Mouse (Mus musculus) MEL (cell line): ENCODE measurements at regions not wholly inside any gene's neighbourhood (a gene's known extent, or its start where the extent isn't known, plus 50 kb on each side); places are given as distances from the start of the nearest gene placed in this dataset.

Source experiments
- CHD2 ChIP-seq: IDR thresholded peaks from 2 replicates; pipeline ENCODE4 v1.6.1; 2011; ENCODE audit warnings: low read length, improper control_type of control experiment
- CTCF ChIP-seq, 3 experiments: IDR thresholded peaks in 2 of 3; conservative IDR thresholded peaks in 1 of 3; 2 replicates each; pipeline ENCODE4 v1.5.1; 2011 to 2012; ENCODE audit warnings: low read length in 3 of 3, low read depth in 2 of 3, mild to moderate bottlenecking in 2 of 3, improper control_type of control experiment in 1 of 3, inconsistent platforms in 1 of 3, mixed read lengths in 1 of 3, moderate library complexity in 1 of 3; ENCODE audit not compliant: control insufficient read depth in 1 of 3, insufficient read depth in 1 of 3, poor library complexity in 1 of 3, severe bottlenecking in 1 of 3
- E2F4 ChIP-seq: IDR thresholded peaks from 2 replicates; pipeline ENCODE4 v1.6.1; 2011; ENCODE audit warnings: low read depth, low read length, improper control_type of control experiment, borderline replicate concordance
- ELF1 ChIP-seq: IDR thresholded peaks from 2 replicates; pipeline ENCODE4 v1.6.1; 2014; ENCODE audit warnings: low read depth, mild to moderate bottlenecking, inconsistent platforms, low read length, improper control_type of control experiment, moderate library complexity
- HCFC1 ChIP-seq: IDR thresholded peaks from 2 replicates; pipeline ENCODE4 v1.6.1; 2012; ENCODE audit warnings: low read depth, mild to moderate bottlenecking, inconsistent platforms, low read length, improper control_type of control experiment, moderate library complexity
- MAX ChIP-seq: IDR thresholded peaks from 2 replicates; pipeline ENCODE4 v1.6.1; 2011; ENCODE audit warnings: low read length, improper control_type of control experiment
- MXI1 ChIP-seq: IDR thresholded peaks from 2 replicates; pipeline ENCODE4 v1.6.1; 2011; ENCODE audit warnings: mild to moderate bottlenecking, low read depth, low read length, improper control_type of control experiment
- POLR2A ChIP-seq, 2 experiments: IDR thresholded peaks; 2 replicates each; pipeline ENCODE4 v1.6.1; 2011 to 2012; ENCODE audit warnings: low read length in 2 of 2, mild to moderate bottlenecking in 2 of 2, control low read depth in 1 of 2, improper control_type of control experiment in 1 of 2, low read depth in 1 of 2, moderate library complexity in 1 of 2; ENCODE audit not compliant: control insufficient read depth in 1 of 2, insufficient read depth in 1 of 2, poor library complexity in 1 of 2
- POLR2AphosphoS2 ChIP-seq: IDR thresholded peaks from 2 replicates; pipeline ENCODE4 v1.6.1; 2011; ENCODE audit warnings: low read length, improper control_type of control experiment
- POLR2AphosphoS5 ChIP-seq: IDR thresholded peaks from 2 replicates; pipeline ENCODE4 v1.6.1; 2012; ENCODE audit warnings: low read depth, borderline replicate concordance, mild to moderate bottlenecking, inconsistent platforms, low read length, moderate library complexity, mixed read lengths
- RCOR1 ChIP-seq: IDR thresholded peaks from 2 replicates; pipeline ENCODE4 v1.6.1; 2012; ENCODE audit warnings: low read depth, mild to moderate bottlenecking, inconsistent platforms, low read length, improper control_type of control experiment
- TAL1 ChIP-seq: IDR thresholded peaks from 2 replicates; pipeline ENCODE4 v1.6.1; 2012; ENCODE audit warnings: mild to moderate bottlenecking, inconsistent platforms, low read length, moderate library complexity, mixed read lengths
- TBP ChIP-seq: IDR thresholded peaks from 2 replicates; pipeline ENCODE4 v1.8.0; 2011; ENCODE audit warnings: low read depth, low read length, improper control_type of control experiment
- ZNF384 ChIP-seq: IDR thresholded peaks from 2 replicates; pipeline ENCODE4 v1.6.1; 2012; ENCODE audit warnings: low read depth, mild to moderate bottlenecking, inconsistent platforms, low read length, improper control_type of control experiment

DNA sequence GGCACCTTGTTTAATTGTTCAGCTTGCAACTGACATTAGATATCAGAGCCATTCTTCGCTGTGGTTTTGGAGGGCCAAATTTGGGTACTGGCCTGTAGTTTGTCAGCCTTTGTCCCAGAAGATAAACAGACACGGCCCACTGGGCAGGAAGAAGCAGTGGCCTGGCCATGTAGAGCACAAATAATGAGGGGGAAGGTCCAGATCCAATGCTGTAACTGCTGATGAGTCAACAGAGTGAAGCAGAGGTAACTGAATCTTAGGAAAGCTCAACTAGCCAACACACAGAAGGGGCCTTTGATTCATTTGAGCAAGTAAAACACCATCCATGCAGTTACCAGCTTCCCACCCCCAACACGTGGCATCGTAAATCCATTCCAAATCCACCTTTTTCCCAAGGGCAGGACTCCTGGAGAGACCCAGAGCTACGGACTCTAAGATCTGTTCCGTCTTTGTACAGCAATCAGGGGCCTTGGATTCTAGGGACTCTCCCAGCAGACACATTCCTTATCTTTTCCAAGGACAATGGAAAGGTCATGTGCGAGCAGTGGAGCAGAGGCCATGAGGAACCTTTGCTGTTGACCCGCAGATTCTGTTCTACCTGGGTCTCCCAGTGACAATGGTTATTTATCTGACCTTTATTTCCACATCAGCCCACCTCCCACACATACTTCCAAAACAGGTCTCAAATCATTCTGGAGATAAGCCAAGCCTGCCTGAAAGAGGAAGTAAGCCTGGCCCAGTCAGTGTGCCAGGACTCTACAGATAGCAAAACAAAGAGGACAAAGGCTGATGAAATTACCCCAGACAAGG lies 197.3 kb downstream of the Zfp462 start:
- no peak for TF ChIP-seq POLR2AphosphoS5
- no peak for TF ChIP-seq CTCF (IDR thresholded peaks at IDR 0.05 in 2 of 3, conservative IDR thresholded peaks at IDR 0.05 in 1 of 3; ENCODE audit: control insufficient read depth in 1 of 3, insufficient read depth in 1 of 3, low read depth in 2 of 3, low read length in 3 of 3, poor library complexity in 1 of 3, severe bottlenecking in 1 of 3)
- no peak for TF ChIP-seq MXI1
- TF ChIP-seq MAX = no peak
- TF ChIP-seq POLR2AphosphoS2 = no peak
- no peak for TF ChIP-seq ZNF384
- TF ChIP-seq ELF1 = no peak
- TF ChIP-seq CHD2 = no peak
- TF ChIP-seq TBP = no peak
- TF ChIP-seq RCOR1 = peak; percentile 77
- TF ChIP-seq POLR2A (IDR thresholded peaks at IDR 0.05; ENCODE audit: control insufficient read depth in 1 of 2, insufficient read depth in 1 of 2, low read depth in 1 of 2, low read length in 2 of 2, poor library complexity in 1 of 2) = no peak
- TF ChIP-seq HCFC1 = no peak
- TF ChIP-seq TAL1 = peak; percentile 27; the same call in 1 of the 2 replicates
- no peak for TF ChIP-seq E2F4
